Mouse (Mus musculus): ENCODE data around the gene Ten1. TPM values are rescaled to one million over a fixed set of nuclear protein-coding genes. Genes with fewer than 3 reads are reported as not detected.

Ten1 gene
- total RNA-seq, 2 experiments from 2014 or later, result 10.5 to 20.1 TPM

Other genes with a start within 250 kb of the Ten1 start
- gene Itgb4, start 224.1 kb upstream of the Ten1 start, total RNA-seq (2021), result 1 to 10 TPM; 2.6 to 3.4 TPM
- gene Galk1, start 186.1 kb upstream of the Ten1 start, total RNA-seq (2021), result 10 to 100 TPM; 12.8 to 19.3 TPM
- gene H3f3b, start 170.9 kb upstream of the Ten1 start, total RNA-seq (2021), result 100 to 1,000 TPM; 136 to 158 TPM
- 1 to 10 TPM; 8.0 to 8.4 TPM for gene Unk, start 168.5 kb upstream of the Ten1 start, total RNA-seq (2021)
- under 1 TPM; 0.41 to 0.42 TPM for gene Unc13d, start 120.9 kb upstream of the Ten1 start, total RNA-seq (2021)
- gene Wbp2, start 111.9 kb upstream of the Ten1 start, total RNA-seq (2021), result 100 to 1,000 TPM in 1 of 2 experiments, 10 to 100 TPM in 1; 97.0 to 106 TPM
- gene Trim47, start 71.6 kb upstream of the Ten1 start, total RNA-seq (2021), result 10 to 100 TPM; 25.2 to 34.2 TPM
- 1 to 10 TPM; 7.4 to 7.6 TPM for gene Trim65, start 67.7 kb upstream of the Ten1 start, total RNA-seq (2021)
- gene Mrpl38, start 60.0 kb upstream of the Ten1 start, total RNA-seq (2021), result 10 to 100 TPM; 62.9 to 63.4 TPM
- gene Fbf1, start 30.7 kb upstream of the Ten1 start, total RNA-seq (2021), result 10 to 100 TPM; 13.2 to 16.2 TPM
- 100 to 1,000 TPM; 160 to 173 TPM for gene Acox1, start 190 bp downstream of the Ten1 start, total RNA-seq (2021)
- gene Evpl, start 39.2 kb downstream of the Ten1 start, total RNA-seq (2021), result 1 to 10 TPM in 1 of 2 experiments, under 1 TPM in 1; 0.62 to 1.0 TPM
- 10 to 100 TPM; 65.9 to 71.2 TPM for gene Srp68, start 75.4 kb downstream of the Ten1 start, total RNA-seq (2021)
- gene Galr2, start 82.1 kb downstream of the Ten1 start, total RNA-seq (2021), result not detected
- 10 to 100 TPM; 56.4 to 60.9 TPM for gene Exoc7, start 108.4 kb downstream of the Ten1 start, total RNA-seq (2021)
- not detected for gene Foxj1, start 136.5 kb downstream of the Ten1 start, total RNA-seq (2021)
- 1 to 10 TPM; 5.8 to 6.1 TPM for gene Rnf157, start 214.2 kb downstream of the Ten1 start, total RNA-seq (2021)
- 10 to 100 TPM; 40.4 to 44.9 TPM for gene Ubald2, start 235.2 kb downstream of the Ten1 start, total RNA-seq (2021)